Mouse (Mus musculus): ENCODE measurements around the gene Mark4.

DNA sequence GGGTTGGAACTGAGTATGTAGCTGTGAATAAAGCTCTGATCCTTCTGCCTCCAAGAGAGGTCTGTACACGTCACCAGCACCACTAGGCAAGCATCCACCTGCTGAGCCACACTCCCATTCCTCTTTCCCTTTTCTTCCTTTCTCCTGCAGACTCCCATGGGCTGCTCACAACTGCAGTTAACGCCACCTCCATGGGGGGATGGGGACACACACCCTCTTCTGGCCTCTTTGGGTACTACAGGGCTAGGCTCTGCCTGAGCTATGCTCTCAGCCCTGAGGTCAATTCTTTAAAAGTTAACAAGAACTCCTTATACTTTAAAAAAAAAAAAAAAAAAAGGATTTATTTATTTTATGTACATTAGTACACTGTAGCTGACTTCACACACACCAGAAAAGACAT lies 26.1 kb downstream of the Mark4 start:
- TF ChIP-seq CTCF (IDR thresholded peaks at IDR 0.05; ENCODE audit: control insufficient read depth, insufficient read depth, insufficient replicate concordance, low read depth, low read length) (peak; percentile 51; the same call in 1 of the 2 replicates), POLR2A (IDR thresholded peaks at IDR 0.05; ENCODE audit: control insufficient read depth, low read depth, low read length) (no peak)
